Mouse (Mus musculus) ovary, postnatal 36 days (tissue): ENCODE measurements around the gene Tprn.

ENCODE experiments used
- DNase-seq: peaks from one replicate; pipeline ENCODE4 v3.0.0; 2022; ENCODE audit warnings: low spot score, mixed read lengths

The Tprn gene

GRCm38 (mm10) chr2:25262291-25262767, at the start of gene Tprn:
TSS of gene Tprn (plus strand) at chr2:25262618.
- peak; percentile 91 for DNase-seq

- no peak for DNase-seq
Measured at GRCm38 (mm10) chr2:25213266-25213865, 49.1 kb upstream of the Tprn start.

- DNase-seq: no peak
Measured at GRCm38 (mm10) chr2:25214444-25214843, 48.0 kb upstream of the Tprn start, which contains the start of gene Stpg3. TSS of gene Stpg3 (minus strand) at chr2:25214637.

- DNase-seq: no peak
Measured at GRCm38 (mm10) chr2:25217666-25218065, 44.8 kb upstream of the Tprn start.

GRCm38 (mm10) chr2:25218445-25218844, 44.0 kb upstream of the Tprn start, which contains the start of gene Fam166a:
TSS of gene Fam166a (plus strand) at chr2:25218745.
- DNase-seq: no peak

GRCm38 (mm10) chr2:25221331-25221772, 41.1 kb upstream of the Tprn start:
- DNase-seq: no peak

GRCm38 (mm10) chr2:25223681-25224491, 38.5 kb upstream of the Tprn start:
- DNase-seq: peak; percentile 80

GRCm38 (mm10) chr2:25224492-25224765, 38.0 kb upstream of the Tprn start, which contains the start of gene Tubb4b:
TSS of gene Tubb4b (minus strand) at chr2:25224702.
- DNase-seq: no peak

GRCm38 (mm10) chr2:25224766-25225752, 37.4 kb upstream of the Tprn start:
- peak; percentile 96 for DNase-seq

GRCm38 (mm10) chr2:25225811-25226379, 36.5 kb upstream of the Tprn start:
- DNase-seq: no peak

GRCm38 (mm10) chr2:25226864-25227263, 35.6 kb upstream of the Tprn start:
- DNase-seq: no peak

- DNase-seq: no peak
Measured at GRCm38 (mm10) chr2:25227406-25227805, 35.0 kb upstream of the Tprn start.

GRCm38 (mm10) chr2:25228431-25228889, 34.0 kb upstream of the Tprn start:
- peak; percentile 77 for DNase-seq

- no peak for DNase-seq
Measured at GRCm38 (mm10) chr2:25228995-25229530, 33.4 kb upstream of the Tprn start.

- no peak for DNase-seq
Measured at GRCm38 (mm10) chr2:25229582-25229981, 32.8 kb upstream of the Tprn start.

- DNase-seq: no peak
Measured at GRCm38 (mm10) chr2:25230581-25230980, 31.8 kb upstream of the Tprn start.

GRCm38 (mm10) chr2:25231038-25231437, 31.4 kb upstream of the Tprn start:
- no peak for DNase-seq

- DNase-seq: no peak
Measured at GRCm38 (mm10) chr2:25233421-25233820, 29.0 kb upstream of the Tprn start.

- no peak for DNase-seq
Measured at GRCm38 (mm10) chr2:25234050-25234449, 28.4 kb upstream of the Tprn start, which contains the start of gene Slc34a3. TSS of gene Slc34a3 (minus strand) at chr2:25234364.

GRCm38 (mm10) chr2:25234551-25235220, 27.7 kb upstream of the Tprn start:
- DNase-seq: no peak

- DNase-seq: no peak
Measured at GRCm38 (mm10) chr2:25236614-25237013, 25.8 kb upstream of the Tprn start, which contains the start of gene Rnf224. TSS of gene Rnf224 (minus strand) at chr2:25236787.
